Mouse (Mus musculus): ENCODE measurements around the gene Abcc3.

Gene Abcc3

DNA sequence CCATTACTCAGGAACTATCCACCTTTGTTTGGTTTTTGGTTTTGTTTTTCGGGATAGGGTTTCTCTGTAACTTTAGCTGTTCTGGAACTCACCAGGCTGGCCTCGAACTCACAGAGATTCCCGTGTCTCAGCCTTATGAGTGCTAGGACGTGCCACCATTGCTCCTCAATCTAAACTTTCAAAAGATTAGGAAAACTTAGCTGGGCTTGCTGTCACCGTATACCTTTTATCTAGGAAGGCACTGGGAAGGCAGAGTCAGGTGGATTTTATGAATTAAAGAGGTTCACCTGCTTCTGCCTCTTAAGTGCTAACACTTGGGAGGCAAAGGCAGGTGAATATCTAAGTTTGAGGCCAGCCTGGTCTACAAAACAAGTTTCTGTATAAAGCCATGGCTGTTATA, 70.2 kb downstream of the Abcc3 start:
- no peak for DNase-seq

DNA sequence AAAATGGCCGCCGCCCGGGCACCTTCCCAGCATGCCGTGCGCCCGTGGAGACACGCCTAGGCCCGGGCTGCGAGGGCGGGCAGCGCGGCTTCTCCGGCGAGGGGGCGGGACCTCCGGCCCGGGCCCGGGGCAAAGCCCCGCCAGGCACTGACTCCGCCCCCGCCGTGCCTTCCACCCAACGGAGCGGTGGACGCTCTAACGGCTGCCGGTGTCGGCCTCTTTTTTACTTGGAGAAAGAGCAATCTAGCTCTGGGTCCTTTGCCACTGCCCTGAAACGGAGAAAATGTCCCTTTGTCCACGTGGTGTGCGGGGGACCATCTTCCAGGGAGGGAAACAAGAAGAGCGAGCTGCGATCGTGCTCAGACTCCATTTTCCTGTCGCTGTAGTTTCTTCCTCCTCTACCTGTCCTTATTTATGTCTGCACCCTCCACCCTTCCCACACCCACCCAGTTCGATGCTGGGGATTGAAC, 70.8 kb downstream of the Abcc3 start, which contains the start of gene Luc7l3:
Gene Luc7l3 (minus strand): TSS at position 58 of the 470 bp plus-strand sequence.
- peak; percentile 96 to 97 for DNase-seq

DNA sequence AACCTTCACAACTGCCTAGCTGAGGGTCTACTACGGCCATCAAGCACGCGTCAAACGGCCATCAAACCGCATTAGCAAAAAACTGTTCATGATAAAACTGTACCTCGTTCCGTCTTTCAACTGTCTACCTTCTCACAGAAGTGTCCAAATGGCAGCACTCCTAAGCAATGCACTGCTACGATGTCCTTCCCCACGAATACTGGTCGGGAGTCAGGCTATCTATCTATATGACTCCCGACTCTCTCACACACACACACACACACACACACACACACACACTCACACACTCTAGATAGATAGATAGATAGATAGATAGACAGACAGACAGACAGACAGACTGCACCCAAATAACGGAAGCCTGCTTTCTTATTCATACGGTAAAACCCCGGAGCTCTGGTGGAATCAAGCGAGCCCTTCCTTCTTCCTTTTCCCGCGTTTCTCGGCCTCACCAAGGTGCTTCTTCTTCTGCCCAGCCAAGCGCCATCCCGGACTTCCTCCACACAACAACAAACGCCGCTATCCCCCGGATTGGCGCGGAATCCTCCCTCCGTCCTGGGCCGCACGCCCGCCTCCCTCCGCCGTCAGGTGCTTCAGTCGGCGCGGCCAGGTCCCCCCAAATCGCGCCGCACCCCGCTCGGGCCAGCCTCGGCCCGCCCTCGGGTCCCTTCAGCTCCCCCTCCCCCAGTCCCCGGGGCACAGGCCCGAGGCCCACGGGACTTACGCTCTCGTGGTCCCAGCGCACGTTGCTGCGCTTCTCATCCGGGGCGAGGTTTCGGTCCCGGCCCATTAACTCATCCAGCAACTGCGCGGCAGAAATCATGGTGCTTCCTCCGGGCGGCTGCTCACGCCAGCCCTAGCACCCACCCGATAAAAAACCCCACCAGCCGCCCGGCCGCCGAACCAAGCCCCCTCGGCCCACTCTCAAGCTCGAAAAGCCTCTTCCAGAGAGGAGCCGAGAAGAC, 71.5 kb downstream of the Abcc3 start:
- DNase-seq = peak in 1 of 2 experiments; percentile 60

DNA sequence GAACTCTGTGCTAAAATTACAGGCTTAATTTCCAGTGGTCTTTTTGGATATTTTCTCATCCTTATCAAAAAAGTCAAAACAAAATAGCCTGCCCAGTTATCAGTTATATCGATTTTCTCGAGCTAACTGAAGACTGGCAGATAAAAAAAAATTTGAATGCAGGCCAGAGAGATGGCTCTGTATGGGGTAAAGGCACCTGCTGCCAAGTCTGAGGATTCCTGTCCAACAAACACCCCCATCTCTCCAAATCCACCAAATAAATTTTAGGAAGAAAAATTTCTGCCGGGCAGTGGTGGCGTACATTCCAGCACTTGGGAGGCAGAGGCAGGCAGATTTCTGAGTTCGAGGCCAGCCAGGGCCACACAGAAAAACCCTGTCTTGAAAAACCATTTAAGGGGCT, 74.7 kb downstream of the Abcc3 start:
- no peak for DNase-seq

DNA sequence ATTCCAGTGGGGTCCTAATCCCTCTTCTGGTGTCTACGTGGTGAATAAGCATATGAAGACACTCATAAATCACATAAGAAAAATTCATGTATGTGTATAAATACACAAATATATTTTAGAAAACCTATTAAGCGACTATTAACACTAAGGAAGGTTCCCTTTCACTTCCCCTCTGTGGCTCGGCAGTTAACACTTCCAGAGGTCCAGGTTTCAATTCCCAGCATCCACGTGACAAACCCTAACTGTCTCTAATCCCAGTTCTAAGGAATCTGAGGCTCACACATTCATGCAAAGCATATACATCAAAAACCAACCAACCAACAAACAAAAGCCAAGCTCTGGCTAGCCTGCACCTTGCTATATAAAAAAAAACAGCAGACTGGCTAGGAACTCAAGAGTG, 75.3 kb downstream of the Abcc3 start:
- DNase-seq = no peak

DNA sequence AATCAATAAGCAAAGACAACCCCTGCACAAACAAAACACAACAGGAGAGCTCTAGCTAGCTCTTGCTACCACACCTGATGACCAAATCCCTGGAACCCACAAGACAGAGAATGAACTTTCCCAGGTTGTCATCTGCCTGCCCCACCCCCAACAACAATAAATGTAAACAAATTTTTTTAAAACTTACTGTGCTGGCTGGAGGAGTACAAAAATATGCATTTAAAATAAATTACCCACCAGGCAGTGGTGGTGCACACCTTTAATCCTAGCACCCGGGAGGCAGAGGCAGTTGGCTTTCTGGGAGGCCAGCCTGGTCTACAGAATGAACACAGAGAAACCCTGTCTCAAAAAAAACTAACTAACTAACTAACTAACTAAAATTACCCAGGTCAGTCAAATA, 75.8 kb downstream of the Abcc3 start:
- no peak for DNase-seq

DNA sequence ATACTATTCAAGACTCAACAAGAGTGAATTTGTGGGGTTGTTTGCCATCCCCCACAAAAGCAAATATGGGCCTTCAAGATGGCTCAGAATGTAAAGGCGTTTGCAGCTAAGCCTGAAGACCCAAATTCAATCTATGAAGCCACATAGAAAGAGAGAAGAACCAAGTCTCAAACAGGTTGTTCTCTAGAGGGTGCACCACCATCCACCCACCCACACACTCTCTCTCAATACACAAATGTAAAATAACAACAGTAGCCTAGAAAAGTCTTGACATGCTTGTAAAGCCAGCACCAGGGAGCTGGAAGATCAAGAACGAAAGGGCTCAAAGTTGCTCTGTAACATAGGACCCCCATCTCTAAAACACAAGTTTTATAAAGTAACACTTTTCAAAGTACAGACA, 76.3 kb downstream of the Abcc3 start:
- no peak for DNase-seq

DNA sequence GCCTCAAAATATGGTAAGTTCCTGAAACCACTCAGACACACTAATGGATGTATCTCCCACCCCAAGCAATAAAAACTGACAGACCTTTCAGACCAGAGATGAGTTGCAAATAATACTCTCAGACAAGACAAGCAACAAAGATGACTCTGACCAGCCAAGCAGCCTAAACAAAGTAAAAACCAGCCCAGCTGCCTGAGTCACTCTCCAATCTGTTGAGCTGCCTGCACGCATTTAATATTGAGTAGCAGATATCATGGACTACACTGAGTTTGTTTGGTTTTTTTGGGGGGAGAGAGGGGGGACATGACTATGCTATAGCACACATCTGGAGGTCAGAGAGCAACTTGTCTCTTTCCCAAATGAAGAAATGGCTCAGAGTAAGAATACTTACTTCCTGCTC, 77.5 kb downstream of the Abcc3 start:
- DNase-seq = no peak

DNA sequence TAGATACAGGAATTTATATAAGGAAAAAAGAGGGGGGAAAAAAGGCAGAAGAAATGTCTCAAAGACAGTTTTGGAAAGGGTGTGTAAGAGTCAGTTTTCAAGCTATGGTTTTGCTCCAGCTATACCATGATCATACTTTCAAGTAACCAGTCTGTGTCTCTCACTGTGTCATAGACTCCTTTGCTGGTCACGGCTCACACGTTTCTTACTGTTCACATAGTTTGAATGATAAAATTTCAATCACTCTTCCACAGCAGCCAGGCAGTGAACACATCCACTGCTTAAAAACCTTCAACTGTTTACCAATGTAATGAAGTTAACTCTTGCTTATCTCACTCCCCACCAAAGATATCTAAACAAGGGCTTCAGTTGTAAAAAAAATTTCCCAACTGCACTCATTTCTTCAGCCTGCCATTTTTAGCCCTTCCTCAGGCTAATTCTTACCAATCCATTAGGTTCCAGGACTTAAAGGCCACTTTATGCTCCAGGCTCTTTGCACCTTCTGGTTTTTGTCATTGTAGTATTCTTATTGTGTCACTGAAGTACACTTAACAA, 78.6 kb downstream of the Abcc3 start:
- no peak for DNase-seq

DNA sequence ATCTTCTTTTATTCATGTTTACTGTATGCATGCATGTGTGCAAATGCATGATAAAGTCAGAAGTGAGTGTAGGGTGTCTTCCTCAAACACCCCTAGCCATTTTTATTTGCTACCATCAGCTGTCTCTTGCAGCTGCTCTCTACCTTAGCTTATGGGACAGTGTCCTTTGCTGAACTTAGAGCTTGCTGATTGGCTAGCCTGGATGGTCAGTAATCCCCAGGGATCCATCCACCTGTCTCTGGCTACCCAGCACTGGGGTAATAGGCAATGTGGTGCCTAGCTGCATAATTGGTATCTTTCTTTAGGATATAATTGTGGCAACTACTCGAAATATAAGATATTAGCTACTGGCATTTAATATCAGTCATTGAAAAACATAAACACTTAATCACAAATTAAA, 80.1 kb downstream of the Abcc3 start:
- no peak for DNase-seq

DNA sequence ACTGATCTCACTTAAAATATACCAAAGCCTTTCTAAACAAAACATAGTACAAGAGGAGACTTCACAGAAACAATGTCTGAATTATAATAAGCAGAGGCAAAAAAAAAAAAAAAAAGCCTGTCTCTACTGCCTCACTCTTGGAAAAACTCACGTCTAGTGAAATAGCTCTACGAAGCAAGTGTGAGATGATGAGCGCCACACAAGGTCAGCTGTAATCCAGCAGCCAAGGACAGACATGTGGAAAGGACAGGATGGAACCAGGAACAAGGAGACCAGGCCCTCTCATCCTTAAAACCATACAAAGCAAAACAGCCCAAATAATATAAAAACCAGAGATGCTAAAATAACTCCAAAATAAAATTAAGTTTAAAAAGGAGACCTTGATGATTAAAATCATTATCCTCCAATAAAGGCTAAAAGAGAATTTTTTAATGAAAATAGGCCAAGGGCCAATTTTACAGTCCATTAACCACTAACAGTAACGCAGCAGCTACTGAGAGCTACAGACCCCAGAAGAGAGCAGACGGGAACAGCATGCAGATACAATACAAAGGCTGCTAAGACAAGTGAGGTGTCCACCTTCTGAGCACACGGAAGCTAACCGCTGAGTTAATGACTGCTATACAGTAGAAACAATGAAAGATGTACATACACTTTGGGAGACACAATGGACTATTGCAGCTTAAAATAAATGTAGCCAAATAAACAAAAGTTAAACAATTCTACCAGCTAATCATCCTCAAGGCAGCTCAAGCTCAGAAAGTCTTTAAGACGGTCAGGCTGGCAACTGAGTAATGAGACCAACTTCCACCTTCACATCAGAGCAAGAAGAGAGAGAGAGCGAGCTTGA, 97.6 kb downstream of the Abcc3 start:
- no peak for DNase-seq

Data from cerebellum, adult 18-20 months (tissue).